Mouse (Mus musculus): ENCODE data around the gene Armc9.

Armc9 gene

GRCm38 (mm10) chr1:86161061-86161460 is 6.5 kb downstream of the Armc9 start:
- in situ Hi-C loops (cut with MboI; ENCODE audit: low sequenced_read_pairs) = no loop called here

- in situ Hi-C loops (cut with MboI; ENCODE audit: low sequenced_read_pairs) = loop anchor here (5.0 kb wide), 1 partner anchor 163 kb away; no protein-coding TSS in a partner anchor
Observed at GRCm38 (mm10) chr1:86174602-86175001, 20.0 kb downstream of the Armc9 start.

- in situ Hi-C loops (cut with MboI; ENCODE audit: low sequenced_read_pairs) = loop anchor here (5.0 kb wide), 1 partner anchor 161 kb away; no protein-coding TSS in a partner anchor
Observed at GRCm38 (mm10) chr1:86176066-86176465, 21.5 kb downstream of the Armc9 start.

- in situ Hi-C loops (cut with MboI; ENCODE audit: low sequenced_read_pairs) = loop anchor here (5.0 kb wide), 1 partner anchor 159 kb away; no protein-coding TSS in a partner anchor
Observed at GRCm38 (mm10) chr1:86178462-86179253, 24.1 kb downstream of the Armc9 start.

GRCm38 (mm10) chr1:86182004-86182709 is 27.6 kb downstream of the Armc9 start:
- in situ Hi-C loops (cut with MboI; ENCODE audit: low sequenced_read_pairs) = no loop called here

- in situ Hi-C loops (cut with MboI; ENCODE audit: low sequenced_read_pairs) = no loop called here
Observed at GRCm38 (mm10) chr1:86183577-86184263, 29.1 kb downstream of the Armc9 start.

- in situ Hi-C loops (cut with MboI; ENCODE audit: low sequenced_read_pairs) = no loop called here
Observed at GRCm38 (mm10) chr1:86186762-86187161, 32.2 kb downstream of the Armc9 start.

GRCm38 (mm10) chr1:86187856-86188255 is 33.3 kb downstream of the Armc9 start:
- in situ Hi-C loops (cut with MboI; ENCODE audit: low sequenced_read_pairs) = no loop called here

GRCm38 (mm10) chr1:86188271-86188670 is 33.7 kb downstream of the Armc9 start:
- in situ Hi-C loops (cut with MboI; ENCODE audit: low sequenced_read_pairs) = no loop called here

GRCm38 (mm10) chr1:86189034-86189702 is 34.6 kb downstream of the Armc9 start:
- in situ Hi-C loops (cut with MboI; ENCODE audit: low sequenced_read_pairs) = no loop called here

- in situ Hi-C loops (cut with MboI; ENCODE audit: low sequenced_read_pairs) = no loop called here
Observed at GRCm38 (mm10) chr1:86190843-86191242, 36.3 kb downstream of the Armc9 start.

GRCm38 (mm10) chr1:86194044-86194443 is 39.5 kb downstream of the Armc9 start:
- in situ Hi-C loops (cut with MboI; ENCODE audit: low sequenced_read_pairs) = no loop called here

GRCm38 (mm10) chr1:86198276-86198675 is 43.7 kb downstream of the Armc9 start:
- in situ Hi-C loops (cut with MboI; ENCODE audit: low sequenced_read_pairs) = no loop called here

- in situ Hi-C loops (cut with MboI; ENCODE audit: low sequenced_read_pairs) = no loop called here
Observed at GRCm38 (mm10) chr1:86199026-86199425, 44.4 kb downstream of the Armc9 start.

GRCm38 (mm10) chr1:86201312-86201711 is 46.7 kb downstream of the Armc9 start:
- in situ Hi-C loops (cut with MboI; ENCODE audit: low sequenced_read_pairs) = no loop called here

- in situ Hi-C loops (cut with MboI; ENCODE audit: low sequenced_read_pairs) = no loop called here
Observed at GRCm38 (mm10) chr1:86202617-86203219, 48.1 kb downstream of the Armc9 start.

GRCm38 (mm10) chr1:86210676-86211075 is 56.1 kb downstream of the Armc9 start:
- in situ Hi-C loops (cut with MboI; ENCODE audit: low sequenced_read_pairs) = no loop called here

GRCm38 (mm10) chr1:86211498-86211897 is 56.9 kb downstream of the Armc9 start:
- in situ Hi-C loops (cut with MboI; ENCODE audit: low sequenced_read_pairs) = no loop called here

GRCm38 (mm10) chr1:86212731-86213130 is 58.2 kb downstream of the Armc9 start:
- in situ Hi-C loops (cut with MboI; ENCODE audit: low sequenced_read_pairs) = no loop called here

GRCm38 (mm10) chr1:86214158-86214557 is 59.6 kb downstream of the Armc9 start:
- in situ Hi-C loops (cut with MboI; ENCODE audit: low sequenced_read_pairs) = no loop called here
